Mouse (Mus musculus) kidney, embryonic 14.5 days (tissue): ENCODE results near the gene Pdzrn3. TPM values are rescaled to one million over a fixed set of nuclear protein-coding genes. Genes with fewer than 3 reads are reported as not detected.

Experiments used
- ATAC-seq: fragments of 200-750 bp; cut with Nextera tagmentation; 2 replicates; pipeline ENCODE4 v1.8.0; 2017; ENCODE audit warnings: moderate number of reproducible peaks, mild to moderate bottlenecking, moderate TSS enrichment, moderate library complexity; ENCODE audit not compliant: low FRiP score, low TSS enrichment
- H3K27ac ChIP-seq: fragments of 300-500 bp; sonication (generic); 2 replicates; pipeline ENCODE4 v1.5.1; 2014; ENCODE audit warnings: low read depth, mild to moderate bottlenecking, low read length, moderate library complexity, mixed read lengths
- H3K27me3 ChIP-seq: fragments of 300-500 bp; sonication (generic); 2 replicates; pipeline ENCODE4 v1.6.1; 2014; ENCODE audit warnings: mild to moderate bottlenecking, low read length; ENCODE audit not compliant: control insufficient read depth, insufficient read depth
- H3K36me3 ChIP-seq: fragments of 300-500 bp; sonication (generic); 2 replicates; pipeline ENCODE4 v1.6.1; 2014; ENCODE audit warnings: low read length, mixed read lengths; ENCODE audit not compliant: control insufficient read depth, insufficient read depth
- H3K4me1 ChIP-seq: fragments of 300-500 bp; sonication (generic); 2 replicates; pipeline ENCODE4 v1.6.1; 2014; ENCODE audit warnings: low read length, mixed read lengths; ENCODE audit not compliant: control insufficient read depth, insufficient read depth
- H3K4me2 ChIP-seq: fragments of 300-500 bp; sonication (generic); replicated peaks from 2 replicates; pipeline ENCODE4 v1.6.1; 2014; ENCODE audit warnings: low read depth, mild to moderate bottlenecking, low read length
- H3K4me3 ChIP-seq: fragments of 300-500 bp; sonication (generic); 2 replicates; pipeline ENCODE4 v1.5.1; 2014; ENCODE audit warnings: mild to moderate bottlenecking, low read length
- H3K9ac ChIP-seq: fragments of 300-500 bp; sonication (generic); 2 replicates; pipeline ENCODE4 v1.6.1; 2014; ENCODE audit warnings: low read depth, mild to moderate bottlenecking, low read length, moderate library complexity
- H3K9me3 ChIP-seq: fragments of 300-500 bp; sonication (generic); 2 replicates; pipeline ENCODE4 v1.6.1; 2016; ENCODE audit warnings: low read length; ENCODE audit not compliant: control insufficient read depth
- WGBS: fragments of 180-500 bp; shearing (Covaris S2); extraction: QIAGEN DNeasy Blood & Tissue Kit; methylation state at CpG from one replicate; pipeline ENCODE4 v1.1.7; 2014; 5-methylcytosine and 5-hydroxymethylcytosine counted together
- polyA plus RNA-seq: library from polyadenylated mRNA; unstranded; fragments of >200 nt; fragmentation: Nextera tagmentation; extraction: Ambion mirVana; gene quantifications from 2 replicates; pipeline ENCODE4 v1.2.1, GENCODE M21; 2014

Gene Pdzrn3
- polyA plus RNA-seq, 1 experiment from 2014 or later = 12.1 TPM

GRCm38 (mm10) chr6:101184103-101184785 is 193.5 kb downstream of the Pdzrn3 start:
- Histone ChIP-seq H3K27ac (no peak overlapping the region), H3K36me3 (no peaks in the 10 kb centered on the region), H3K4me3 (no peak overlapping the region), H3K4me2 (no peak overlapping the region), H3K9ac (0 out of 2 replicates have a peak overlapping the region, but pooled peaks have one; percentile 4), H3K27me3 (no peaks in the 10 kb centered on the region), H3K9me3 (no peaks in the 10 kb centered on the region), H3K4me1 (0 out of 2 replicates have a peak, but pooled peaks cover 8% of the 10 kb centered on the region)
- 40% methylated on average over 10 of the region's 10 CpGs for WGBS
- ATAC-seq = peak; percentile 87

- ATAC-seq = no peak
- Histone ChIP-seq H3K9ac (no peak overlapping the region), H3K27ac (no peak overlapping the region), H3K4me1 (no peaks in the 10 kb centered on the region; the same call in 1 of the 2 replicates), H3K9me3 (no peaks in the 10 kb centered on the region), H3K36me3 (peaks cover 6% of the 10 kb centered on the region; the same call in 1 of the 2 replicates), H3K4me2 (no peak overlapping the region), H3K4me3 (no peak overlapping the region), H3K27me3 (no peaks in the 10 kb centered on the region)
- WGBS = 85% methylated on average over 7 of the region's 7 CpGs
Measured at GRCm38 (mm10) chr6:101170699-101171098, 207.0 kb downstream of the Pdzrn3 start.

GRCm38 (mm10) chr6:101153511-101153921 is 224.2 kb downstream of the Pdzrn3 start:
- Histone ChIP-seq H3K36me3 (peaks cover 26% of the 10 kb centered on the region), H3K27ac (no peak overlapping the region), H3K4me3 (no peak overlapping the region), H3K4me2 (no peak overlapping the region), H3K4me1 (no peaks in the 10 kb centered on the region), H3K9me3 (peaks cover 3% of the 10 kb centered on the region; the same call in 1 of the 2 replicates), H3K27me3 (no peaks in the 10 kb centered on the region), H3K9ac (no peak overlapping the region)
- 63% methylated on average over 1 of the region's 1 CpGs for WGBS
- ATAC-seq = no peak

GRCm38 (mm10) chr6:101135368-101135767 is 242.3 kb downstream of the Pdzrn3 start:
- Histone ChIP-seq H3K27me3 (no peaks in the 10 kb centered on the region), H3K4me1 (no peaks in the 10 kb centered on the region), H3K27ac (no peak overlapping the region), H3K9me3 (no peaks in the 10 kb centered on the region), H3K4me2 (no peak overlapping the region), H3K9ac (no peak overlapping the region), H3K36me3 (no peaks in the 10 kb centered on the region), H3K4me3 (no peak overlapping the region)
- 85% methylated on average over 3 of the region's 3 CpGs for WGBS
- ATAC-seq = no peak

- WGBS = 29% methylated on average over 5 of the region's 5 CpGs
- Histone ChIP-seq H3K27ac (no peak overlapping the region), H3K36me3 (no peaks in the 10 kb centered on the region), H3K9me3 (no peaks in the 10 kb centered on the region), H3K9ac (no peak overlapping the region), H3K4me3 (no peak overlapping the region), H3K4me2 (no peak overlapping the region), H3K4me1 (0 out of 2 replicates have a peak, but pooled peaks cover 5% of the 10 kb centered on the region), H3K27me3 (no peaks in the 10 kb centered on the region)
- ATAC-seq = no peak
Measured at GRCm38 (mm10) chr6:101125396-101125795, 252.3 kb downstream of the Pdzrn3 start.

DNA sequence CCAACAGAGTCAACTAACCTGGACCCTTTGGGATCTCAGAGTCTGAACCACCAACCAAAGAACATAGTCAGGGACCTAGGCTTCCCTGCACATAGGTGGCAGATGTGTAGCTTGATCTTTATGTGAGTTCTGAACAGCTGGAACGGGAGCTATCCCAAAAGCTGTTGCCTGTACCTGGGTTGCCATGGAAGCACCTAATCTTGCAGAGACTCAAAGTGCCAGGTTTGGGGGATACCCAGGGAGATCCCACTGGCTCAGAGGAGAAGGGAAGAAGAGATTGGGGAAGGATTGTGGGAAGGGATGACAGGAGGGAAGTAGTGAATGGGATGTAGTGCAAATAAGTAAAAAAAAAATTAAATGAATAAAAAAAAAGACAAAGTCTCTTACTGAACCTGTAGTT is 268.7 kb downstream of the Pdzrn3 start:
- H3K4me1 ChIP-seq = 0 out of 2 replicates have a peak, but pooled peaks cover 4% of the 10 kb centered on the region
- 76% methylated on average over 1 of the region's 1 CpGs for WGBS
- ATAC-seq = no peak

DNA sequence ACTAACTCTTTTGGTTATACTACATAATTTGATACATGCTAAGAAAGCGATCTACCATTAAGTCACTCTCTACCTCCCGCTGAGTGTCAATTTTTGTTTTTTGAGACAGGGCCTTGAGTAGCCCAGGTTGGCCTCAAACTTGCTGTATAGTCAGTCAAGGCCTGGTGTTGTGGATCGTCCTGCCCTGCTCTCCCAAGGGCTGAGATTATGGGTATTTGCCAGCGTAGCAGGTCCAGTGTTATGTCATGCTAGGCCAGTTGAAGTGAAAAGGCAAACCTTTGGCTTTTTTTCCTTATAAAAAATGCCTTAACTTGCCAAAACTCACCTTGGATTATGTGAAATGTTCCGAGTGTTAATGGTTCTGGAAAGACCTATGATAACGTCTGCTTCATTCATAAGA is 274.2 kb downstream of the Pdzrn3 start:
- Histone ChIP-seq H3K9me3 (no peaks in the 10 kb centered on the region), H3K27ac (no peak overlapping the region), H3K9ac (no peak overlapping the region), H3K4me2 (no peak overlapping the region), H3K36me3 (no peaks in the 10 kb centered on the region), H3K4me1 (peaks cover 4% of the 10 kb centered on the region; the same call in 1 of the 2 replicates), H3K4me3 (no peak overlapping the region), H3K27me3 (no peaks in the 10 kb centered on the region)
- ATAC-seq = no peak
- WGBS = 87% methylated on average over 6 of the region's 6 CpGs

More for the DNA sequence above, 268.7 kb downstream of the Pdzrn3 start:
- no peak overlapping the region for H3K9ac ChIP-seq
- H3K9me3 ChIP-seq = no peaks in the 10 kb centered on the region
- no peak overlapping the region for H3K4me3 ChIP-seq
- no peaks in the 10 kb centered on the region for H3K27me3 ChIP-seq
- no peak overlapping the region for H3K27ac ChIP-seq
- no peaks in the 10 kb centered on the region for H3K36me3 ChIP-seq
- no peak overlapping the region for H3K4me2 ChIP-seq

DNA sequence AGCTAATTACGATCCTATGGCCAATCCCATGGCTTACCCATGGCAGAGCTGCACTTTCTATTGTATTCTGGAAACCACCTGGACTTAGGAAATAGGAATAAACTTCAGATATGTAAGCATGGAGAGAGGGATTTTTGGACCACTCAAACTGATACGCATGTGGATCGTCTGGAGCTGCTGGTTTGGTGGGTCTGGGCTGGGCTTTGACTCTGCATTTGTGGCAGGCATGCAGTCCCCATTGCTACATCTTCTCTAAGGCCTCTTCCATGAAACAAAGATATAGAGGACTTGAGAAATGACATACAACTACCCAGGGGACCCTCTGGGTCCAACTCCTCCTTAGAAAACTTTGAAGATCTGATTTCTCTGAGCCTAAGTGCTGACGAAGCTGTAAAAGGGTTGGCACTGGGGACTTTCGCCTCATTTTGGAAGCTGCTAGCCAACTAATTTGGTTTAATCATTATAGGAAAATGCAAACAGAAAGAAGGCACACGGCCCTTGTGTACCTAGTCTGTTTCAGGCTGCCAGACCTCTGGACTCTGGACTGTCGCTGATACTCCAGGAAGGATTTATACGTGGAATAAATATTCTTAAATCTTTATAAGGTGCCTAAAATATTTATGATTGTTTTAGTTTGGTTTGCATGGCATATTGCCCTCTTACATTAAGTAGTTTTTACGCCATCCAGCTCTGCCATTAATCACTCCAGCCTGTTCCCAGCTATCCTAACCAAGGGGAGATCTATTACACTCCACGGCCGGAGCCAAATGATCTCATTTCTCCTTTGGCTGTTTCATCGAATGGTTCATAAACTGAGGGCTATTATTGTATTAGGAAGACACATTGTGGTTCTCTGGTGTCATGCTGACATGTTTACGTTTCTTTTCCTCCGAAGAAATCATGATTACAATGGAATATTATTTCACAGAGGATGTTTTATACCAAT is 275.7 kb downstream of the Pdzrn3 start:
- no peak overlapping the region for H3K4me3 ChIP-seq
- no peak overlapping the region for H3K4me2 ChIP-seq
- H3K36me3 ChIP-seq = no peaks in the 10 kb centered on the region
- no peaks in the 10 kb centered on the region for H3K9me3 ChIP-seq
- ATAC-seq = peak; percentile 75; the same call in 1 of the 2 replicates
- no peak overlapping the region for H3K9ac ChIP-seq
- H3K4me1 ChIP-seq = peaks cover 4% of the 10 kb centered on the region; the same call in 1 of the 2 replicates
- WGBS = 33% methylated on average over 14 of the region's 14 CpGs
- H3K27ac ChIP-seq = no peak overlapping the region
- no peaks in the 10 kb centered on the region for H3K27me3 ChIP-seq
